Mouse (Mus musculus) CD8-positive naive resting alpha-beta T cell, adult 2 months (primary cell): ENCODE measurements around the gene Rpl38.

Experiments used
- DNase-seq, 2 experiments: peaks; one replicate each; pipeline ENCODE4 v3.0.0; 2022; ENCODE audit warnings: low read depth in 2 of 2, low spot score in 2 of 2

Gene Rpl38

DNA sequence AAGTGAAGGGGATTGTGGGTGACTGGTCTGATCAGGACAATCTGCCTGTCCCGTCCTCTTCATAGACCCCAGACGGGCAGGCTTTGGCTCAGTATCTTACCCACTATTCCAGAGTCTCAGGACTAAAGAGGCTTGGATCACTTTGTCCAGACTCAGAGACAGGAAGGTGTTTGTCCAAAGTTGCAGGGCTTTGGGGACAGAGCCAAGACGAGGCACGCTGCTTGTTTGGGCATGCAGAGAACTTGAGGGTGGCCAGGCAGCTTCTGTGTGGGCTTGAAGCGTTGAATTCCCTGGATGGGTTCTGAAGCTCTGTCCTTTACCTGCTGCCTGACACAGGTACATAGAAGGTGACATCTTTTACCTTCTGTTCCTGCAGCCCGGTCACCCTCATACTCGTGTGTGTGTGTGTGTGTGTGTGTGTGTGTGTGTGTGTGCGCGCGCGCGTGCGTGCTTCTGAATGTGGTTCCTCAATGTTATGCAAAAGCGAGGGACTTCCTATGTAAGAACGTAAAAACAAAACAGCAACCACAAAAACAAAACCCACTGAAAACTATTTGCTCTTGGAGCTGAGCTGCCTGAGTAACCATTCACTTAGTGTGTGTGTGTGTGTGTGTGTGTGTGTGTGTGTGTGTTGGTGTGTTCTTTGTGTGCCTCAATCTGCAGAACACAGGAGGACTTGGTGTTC is 34.1 kb downstream of the Rpl38 start:
- peak in 1 of 2 experiments; percentile 20 for DNase-seq

- no peak for DNase-seq
Measured at GRCm38 (mm10) chr11:114702996-114703361, 34.7 kb downstream of the Rpl38 start.

GRCm38 (mm10) chr11:114704071-114704913 is 36.0 kb downstream of the Rpl38 start:
- no peak for DNase-seq

DNA sequence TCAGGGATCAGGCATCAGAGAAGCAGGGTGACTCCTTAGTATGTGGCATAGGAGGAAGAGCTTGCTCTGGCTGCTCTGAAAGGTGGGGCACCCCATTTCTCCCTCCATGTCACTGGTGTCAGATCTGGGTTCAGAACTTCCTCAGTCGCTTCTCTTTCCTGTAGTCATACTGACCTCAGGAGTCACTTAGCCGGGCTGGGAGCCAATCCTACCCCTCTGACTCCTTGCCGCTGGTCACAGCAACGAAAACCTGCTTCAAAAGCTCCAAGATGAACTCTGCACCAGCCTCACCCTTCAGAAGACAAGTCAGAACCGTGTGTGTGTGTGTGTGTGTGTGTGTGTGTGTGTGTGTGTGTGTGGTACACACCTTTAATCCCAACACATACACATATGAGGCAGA is 38.0 kb downstream of the Rpl38 start:
- DNase-seq = no peak

DNA sequence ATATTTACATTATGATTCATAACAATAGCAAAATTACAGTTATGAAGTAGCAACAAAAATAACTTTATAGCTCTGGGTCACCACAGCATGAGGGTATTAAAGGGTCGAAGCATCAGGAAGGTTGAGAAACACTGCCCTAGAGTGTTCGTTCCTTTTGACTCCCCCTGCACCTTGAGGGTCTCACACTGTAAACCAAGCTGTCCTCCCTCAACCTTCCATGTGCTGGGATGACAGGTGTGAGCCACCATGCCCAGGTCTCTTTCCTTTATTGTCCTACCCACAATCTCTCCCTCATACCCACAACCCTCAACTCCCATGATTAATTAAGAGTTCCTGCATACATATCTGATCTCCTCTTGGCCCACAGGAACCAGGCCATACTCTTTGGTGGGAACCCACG is 43.1 kb downstream of the Rpl38 start:
- no peak for DNase-seq

DNA sequence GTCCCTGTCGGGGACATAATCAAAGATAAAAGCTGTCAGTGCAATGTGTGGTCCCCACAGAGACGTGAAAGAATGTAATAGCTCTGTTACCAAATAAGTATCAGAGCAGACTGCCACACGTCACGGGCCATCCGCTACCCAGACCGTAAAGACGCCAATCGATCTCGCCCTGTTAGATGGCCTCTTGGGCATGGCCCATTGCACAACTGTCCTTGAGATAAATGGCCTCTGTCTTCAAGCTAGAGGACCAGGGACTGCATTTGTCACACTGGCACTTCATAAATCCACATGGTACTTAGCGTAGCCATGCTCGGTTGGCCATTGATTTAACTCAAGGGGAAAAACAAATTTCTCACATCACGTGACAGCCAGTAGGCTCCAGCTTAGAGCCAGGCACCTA is 43.5 kb downstream of the Rpl38 start:
- DNase-seq = no peak

GRCm38 (mm10) chr11:114714526-114714925 is 46.2 kb downstream of the Rpl38 start:
- no peak for DNase-seq

DNA sequence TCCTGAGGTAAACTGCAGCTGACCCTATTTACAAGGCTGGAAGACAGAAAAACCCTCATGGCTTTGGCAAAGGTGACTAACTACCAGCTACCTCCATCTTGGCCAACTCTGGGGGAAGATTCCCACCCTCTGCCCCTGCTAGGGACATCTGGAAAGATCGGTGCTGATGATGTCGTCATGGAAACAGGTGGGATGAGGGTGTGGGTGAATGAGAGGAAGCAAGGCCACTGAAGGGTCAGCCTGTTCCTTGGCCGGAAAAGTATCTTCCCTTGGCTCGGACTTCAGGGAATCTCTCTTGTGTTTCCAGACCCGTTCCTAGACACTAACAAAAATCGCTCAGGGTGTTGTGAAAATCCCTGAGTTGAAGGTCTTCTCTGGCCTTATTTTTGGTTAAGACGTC is 47.2 kb downstream of the Rpl38 start:
- no peak for DNase-seq

DNA sequence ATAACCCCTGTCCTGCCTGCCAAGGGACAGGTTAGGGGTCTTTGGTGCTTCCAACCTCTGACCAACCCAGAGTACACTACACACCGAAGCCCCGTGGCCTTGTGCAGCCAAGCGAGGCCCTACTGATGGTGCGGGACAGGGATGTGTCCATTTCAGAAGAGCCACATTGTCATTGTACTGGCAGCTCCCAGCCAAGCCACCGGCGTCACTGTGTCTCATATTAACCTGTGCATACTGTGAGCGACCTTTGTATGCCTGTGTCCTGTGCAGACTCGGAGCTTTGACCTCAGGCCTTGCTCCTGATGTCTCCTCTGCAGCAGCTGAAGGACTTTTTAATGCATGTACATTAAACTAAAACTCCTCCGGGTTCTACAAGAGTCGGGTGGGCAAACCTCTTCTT is 52.2 kb downstream of the Rpl38 start:
- DNase-seq = no peak
